Mouse (Mus musculus) spleen, adult 2 months (tissue): ENCODE results near the gene Prrt2.

Experiments used
- CTCF ChIP-seq: fragments of 200-500 bp; IDR thresholded peaks from 2 replicates; pipeline ENCODE4 v1.5.1; 2011; ENCODE audit warnings: mild to moderate bottlenecking, inconsistent platforms; ENCODE audit not compliant: insufficient read depth, insufficient read length, insufficient replicate concordance; ENCODE audit errors: extremely low read depth
- POLR2A ChIP-seq: fragments of 200-500 bp; IDR thresholded peaks from 2 replicates; pipeline ENCODE4 v1.6.1; 2011; ENCODE audit warnings: low read depth, low read length, inconsistent platforms

GRCm38 (mm10) chr7:127016486-127016938, 4.5 kb downstream of the Prrt2 start:
- TF ChIP-seq CTCF (no peak), POLR2A (peak; percentile 10; the same call in 1 of the 2 replicates)
